Mouse (Mus musculus): ENCODE measurements around the gene Tmco1. TPM values are rescaled to one million over a fixed set of nuclear protein-coding genes. Genes with fewer than 3 reads are reported as not detected.

Gene Tmco1
- polyA plus RNA-seq, 1 experiment from 2014 or later: 84.4 TPM

DNA sequence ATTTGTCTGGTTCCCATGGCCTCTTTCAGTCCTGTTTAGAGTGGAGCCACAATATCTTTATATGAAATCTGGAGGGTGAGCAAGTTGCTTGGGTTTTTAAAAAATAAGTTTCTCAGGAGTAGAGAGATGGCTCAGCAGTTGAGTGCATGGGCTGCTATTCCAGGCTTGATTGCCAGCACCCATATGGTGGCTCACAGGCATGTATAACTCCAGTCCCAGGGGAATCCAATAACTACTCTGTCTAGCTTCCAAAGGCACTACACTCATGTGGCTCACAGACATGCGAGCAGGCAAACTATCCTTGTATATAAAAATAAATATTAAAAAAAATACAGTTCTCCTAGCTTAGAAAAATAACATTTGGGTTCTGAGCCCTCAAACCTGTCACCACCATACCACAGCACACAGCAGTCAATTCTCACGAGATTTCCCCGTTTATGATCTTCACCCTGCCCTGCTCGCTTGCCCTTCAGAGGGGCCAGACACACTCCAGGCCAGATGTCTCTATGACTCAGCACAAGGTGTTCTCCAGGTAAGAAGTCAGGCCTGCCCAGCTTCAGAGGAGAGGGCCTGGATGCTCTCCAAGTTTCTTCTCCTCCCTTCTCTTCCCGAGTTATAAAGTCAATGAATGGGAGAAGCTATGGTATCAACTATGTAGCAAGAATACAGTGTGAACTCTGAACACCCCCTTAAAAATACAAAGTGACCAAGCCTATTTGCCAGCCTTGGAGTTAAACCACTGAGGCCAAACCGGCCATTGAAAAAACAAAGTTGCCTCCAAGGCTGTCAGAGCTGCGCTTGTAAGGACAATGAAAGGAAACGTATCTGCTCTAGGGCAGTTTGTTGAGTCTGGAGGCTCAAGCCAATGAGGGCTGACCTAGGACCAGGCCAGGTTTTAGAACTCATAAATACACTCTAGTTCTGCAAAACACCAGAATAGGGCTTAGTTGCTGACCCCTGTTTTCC, 73.2 kb downstream of the Tmco1 start:
- WGBS: 87% methylated on average over 8 of the region's 8 CpGs
- H3K4me1 ChIP-seq (ENCODE audit: control insufficient read depth, insufficient read depth, low read length): no peaks in the 10 kb centered on the region

DNA sequence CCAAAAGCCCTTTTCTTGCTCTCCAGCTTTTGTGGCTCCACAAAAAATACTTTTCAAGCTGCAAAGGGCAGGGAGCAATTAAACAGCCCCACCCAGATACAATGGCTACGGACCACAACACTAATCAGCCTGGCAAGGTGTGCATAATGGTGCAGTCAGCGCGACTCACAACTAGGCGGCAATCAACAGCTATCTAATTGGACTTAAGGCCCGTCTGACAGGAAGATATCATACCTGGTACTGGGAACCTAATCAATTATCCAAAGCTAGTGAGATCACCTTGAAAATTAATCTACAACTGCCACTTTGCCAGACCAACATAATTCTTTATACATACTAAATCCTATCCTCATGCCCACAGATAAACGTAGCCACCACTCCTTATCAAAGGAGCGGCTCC, 74.1 kb downstream of the Tmco1 start:
- no peaks in the 10 kb centered on the region for H3K36me3 ChIP-seq (ENCODE audit: control insufficient read depth, insufficient read depth, low read length)
- H3K27me3 ChIP-seq (ENCODE audit: control insufficient read depth, insufficient read depth, low read depth, low read length): no peaks in the 10 kb centered on the region
- H3K4me2 ChIP-seq (ENCODE audit: low read length): no peak overlapping the region
- ATAC-seq: no peak
- WGBS: 90% methylated on average over 7 of the region's 7 CpGs
- no peak overlapping the region for H3K4me3 ChIP-seq (ENCODE audit: low read depth, low read length)
- no peak overlapping the region for H3K9ac ChIP-seq (ENCODE audit: low read depth, low read length)
- no peaks in the 10 kb centered on the region for H3K9me3 ChIP-seq (replicated peaks; ENCODE audit: control insufficient read depth, low read length, poor library complexity, severe bottlenecking)
- no peaks in the 10 kb centered on the region for H3K4me1 ChIP-seq (ENCODE audit: control insufficient read depth, insufficient read depth, low read length)
- H3K27ac ChIP-seq (ENCODE audit: low read length): no peak overlapping the region

More for the DNA sequence above, 73.2 kb downstream of the Tmco1 start:
- no peaks in the 10 kb centered on the region for H3K27me3 ChIP-seq (ENCODE audit: control insufficient read depth, insufficient read depth, low read depth, low read length)
- no peak overlapping the region for H3K4me3 ChIP-seq (ENCODE audit: low read depth, low read length)
- H3K36me3 ChIP-seq (ENCODE audit: control insufficient read depth, insufficient read depth, low read length): no peaks in the 10 kb centered on the region
- no peak for ATAC-seq
- no peak overlapping the region for H3K9ac ChIP-seq (ENCODE audit: low read depth, low read length)
- no peak overlapping the region for H3K27ac ChIP-seq (ENCODE audit: low read length)
- no peaks in the 10 kb centered on the region for H3K9me3 ChIP-seq (replicated peaks; ENCODE audit: control insufficient read depth, low read length, poor library complexity, severe bottlenecking)
- H3K4me2 ChIP-seq (ENCODE audit: low read length): no peak overlapping the region

DNA sequence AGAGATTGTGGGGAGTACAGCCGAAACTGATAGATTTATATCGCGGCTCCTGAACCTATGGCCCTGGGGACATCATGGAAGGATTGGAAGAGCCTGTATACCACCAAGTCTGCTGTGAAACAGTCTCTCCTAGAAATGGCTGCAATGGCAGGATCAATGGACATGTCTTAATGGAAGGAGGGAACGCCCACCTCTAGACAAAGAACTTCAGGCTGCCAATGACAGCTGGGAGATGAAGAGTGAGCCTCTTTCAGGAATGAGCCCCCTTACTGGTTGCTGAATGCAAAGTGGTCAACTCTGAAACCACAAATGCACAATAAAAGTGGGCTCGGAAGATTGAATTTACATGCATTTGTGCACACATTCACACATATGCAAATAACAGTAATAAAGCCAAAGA, 74.6 kb downstream of the Tmco1 start:
- Histone ChIP-seq H3K36me3 (ENCODE audit: control insufficient read depth, insufficient read depth, low read length) (no peaks in the 10 kb centered on the region), H3K4me2 (ENCODE audit: low read length) (no peak overlapping the region), H3K4me3 (ENCODE audit: low read depth, low read length) (no peak overlapping the region), H3K9me3 (replicated peaks; ENCODE audit: control insufficient read depth, low read length, poor library complexity, severe bottlenecking) (no peaks in the 10 kb centered on the region), H3K27ac (ENCODE audit: low read length) (no peak overlapping the region), H3K4me1 (ENCODE audit: control insufficient read depth, insufficient read depth, low read length) (no peaks in the 10 kb centered on the region), H3K27me3 (ENCODE audit: control insufficient read depth, insufficient read depth, low read depth, low read length) (no peaks in the 10 kb centered on the region), H3K9ac (ENCODE audit: low read depth, low read length) (no peak overlapping the region)
- ATAC-seq: no peak
- 79% methylated on average over 5 of the region's 5 CpGs for WGBS

GRCm38 (mm10) chr1:167383178-167383577, 75.0 kb downstream of the Tmco1 start:
- WGBS: 80% methylated on average over 5 of the region's 5 CpGs
- no peak overlapping the region for H3K9ac ChIP-seq (ENCODE audit: low read depth, low read length)
- no peak for ATAC-seq
- H3K27me3 ChIP-seq (ENCODE audit: control insufficient read depth, insufficient read depth, low read depth, low read length): no peaks in the 10 kb centered on the region
- no peaks in the 10 kb centered on the region for H3K9me3 ChIP-seq (replicated peaks; ENCODE audit: control insufficient read depth, low read length, poor library complexity, severe bottlenecking)
- H3K27ac ChIP-seq (ENCODE audit: low read length): no peak overlapping the region
- no peaks in the 10 kb centered on the region for H3K36me3 ChIP-seq (ENCODE audit: control insufficient read depth, insufficient read depth, low read length)
- no peaks in the 10 kb centered on the region for H3K4me1 ChIP-seq (ENCODE audit: control insufficient read depth, insufficient read depth, low read length)
- H3K4me3 ChIP-seq (ENCODE audit: low read depth, low read length): no peak overlapping the region
- H3K4me2 ChIP-seq (ENCODE audit: low read length): no peak overlapping the region

Small RNA genes lying within 50 kb of the gene (microRNA-seq; reads per million reads assigned to microRNA genes)
- gene Gm25911 (0.69 reads per million), gene Mir6347 (not detected)

Other genes starting within 250 kb of the Tmco1 start
- 48.9 and 52.3 TPM in 2 replicates for gene Uck2, start 23.1 kb upstream of the Tmco1 start, polyA plus RNA-seq (2015; fragmentation: Nextera tagmentation; extraction: Ambion mirVana)
- 35.9 and 38.3 TPM in 2 replicates for gene Aldh9a1, start 41.6 kb downstream of the Tmco1 start, polyA plus RNA-seq (2015; fragmentation: Nextera tagmentation; extraction: Ambion mirVana)
- gene Mgst3, start 85.5 kb downstream of the Tmco1 start, polyA plus RNA-seq (2015; fragmentation: Nextera tagmentation; extraction: Ambion mirVana): 138 and 170 TPM in 2 replicates
- gene Lrrc52, start 158.4 kb downstream of the Tmco1 start, polyA plus RNA-seq (2015; fragmentation: Nextera tagmentation; extraction: Ambion mirVana): not detected in 2 replicates